Mouse (Mus musculus): ENCODE measurements at regions not wholly inside any gene's neighbourhood (a gene's known extent, or its start where the extent isn't known, plus 50 kb on each side); places are given as distances from the start of the nearest gene placed in this dataset.

GRCm38 (mm10) chr6:49973258-49973865 is 136.7 kb upstream of the Mpp6 start:
- TF ChIP-seq CTCF (IDR thresholded peaks at IDR 0.05) (no peak), EP300 (IDR thresholded peaks at IDR 0.05) (peak; percentile 29; the same call in 1 of the 2 replicates)
